Mouse (Mus musculus): ENCODE results near the gene Ptprq. TPM values are rescaled to one million over a fixed set of nuclear protein-coding genes. Genes with fewer than 3 reads are reported as not detected.

The Ptprq gene
- polyA plus RNA-seq, 2 experiments: 0.02 to 0.03 TPM

GRCm38 (mm10) chr10:107471712-107472111 lies 248.1 kb downstream of the Ptprq start:
- no peak for ATAC-seq (ENCODE audit: insufficient read depth)
- DNase-seq (ENCODE audit: low read depth in 3 of 3, low spot score in 3 of 3): no peak
- TF ChIP-seq EP300 (IDR thresholded peaks at IDR 0.05; ENCODE audit: low read depth): no peak
- no peak for TF ChIP-seq CTCF (IDR thresholded peaks at IDR 0.05; ENCODE audit: low read depth)
- Histone ChIP-seq H3K9ac (replicated peaks) (no peak overlapping the region), H3K36me3 (replicated peaks; ENCODE audit: control insufficient read depth, insufficient read depth, low read depth) (no peaks in the 10 kb centered on the region), H3K27me3 (ENCODE audit: control insufficient read depth, insufficient read depth, low read length) (no peaks in the 10 kb centered on the region), H3K4me2 (ENCODE audit: low read depth) (no peak overlapping the region), H3K27ac (no peak overlapping the region), H3K4me1 (replicated peaks; ENCODE audit: control insufficient read depth in 2 of 2, insufficient read depth in 2 of 2, low read length in 1 of 2) (no peaks in the 10 kb centered on the region), H3K9me3 (ENCODE audit: control insufficient read depth, low read length) (no peaks in the 10 kb centered on the region), H3K4me3 (ENCODE audit: insufficient read depth in 1 of 2, low read depth in 2 of 2, low read length in 2 of 2) (no peak overlapping the region)
- WGBS (ENCODE audit: insufficient replicate concordance): 65% methylated on average over 5 of the region's 5 CpGs

- Histone ChIP-seq H3K4me3 (ENCODE audit: insufficient read depth in 1 of 2, low read depth in 2 of 2, low read length in 2 of 2) (no peak overlapping the region), H3K27me3 (ENCODE audit: control insufficient read depth, insufficient read depth, low read length) (no peaks in the 10 kb centered on the region), H3K4me2 (ENCODE audit: low read depth) (no peak overlapping the region), H3K9ac (replicated peaks) (no peak overlapping the region), H3K27ac (no peak overlapping the region), H3K4me1 (replicated peaks; ENCODE audit: control insufficient read depth in 2 of 2, insufficient read depth in 2 of 2, low read length in 1 of 2) (no peaks in the 10 kb centered on the region), H3K9me3 (ENCODE audit: control insufficient read depth, low read length) (no peaks in the 10 kb centered on the region), H3K36me3 (replicated peaks; ENCODE audit: control insufficient read depth, insufficient read depth, low read depth) (no peaks in the 10 kb centered on the region)
- no peak for DNase-seq (ENCODE audit: low read depth in 3 of 3, low spot score in 3 of 3)
- WGBS (ENCODE audit: insufficient replicate concordance): 61% methylated on average over 7 of the region's 7 CpGs
- TF ChIP-seq CTCF (IDR thresholded peaks at IDR 0.05; ENCODE audit: low read depth) (no peak), EP300 (IDR thresholded peaks at IDR 0.05; ENCODE audit: low read depth) (no peak)
- no peak for ATAC-seq (ENCODE audit: insufficient read depth)
Observed at GRCm38 (mm10) chr10:107467819-107468218, 252.0 kb downstream of the Ptprq start.

Small RNA genes lying within 50 kb of the gene (microRNA-seq; reads per million reads assigned to microRNA genes)
- not detected for gene Gm44403

Other genes with a start within 250 kb of the Ptprq start
- 0.01 TPM in 1 of 2 replicates, not detected in the other for gene Myf5, start 233.9 kb downstream of the Ptprq start, polyA plus RNA-seq (2012; rRNA removed)
- gene Myf5, start 233.9 kb downstream of the Ptprq start, polyA plus RNA-seq (2014; fragmentation: Nextera tagmentation; extraction: Ambion mirVana): not detected in 2 replicates
- gene Myf6, start 225.3 kb downstream of the Ptprq start, polyA plus RNA-seq (2012; rRNA removed): not detected in 2 replicates
- not detected in 2 replicates for gene Myf6, start 225.3 kb downstream of the Ptprq start, polyA plus RNA-seq (2014; fragmentation: Nextera tagmentation; extraction: Ambion mirVana)
- gene Otogl, start 192.1 kb upstream of the Ptprq start, polyA plus RNA-seq (2012; rRNA removed): under 0.01 and 0.01 TPM in 2 replicates
- not detected in 2 replicates for gene Otogl, start 192.1 kb upstream of the Ptprq start, polyA plus RNA-seq (2014; fragmentation: Nextera tagmentation; extraction: Ambion mirVana)